Mouse (Mus musculus) spleen, adult 18-20 months (tissue): Measurements from ENCODE around the gene Pex11b.
A peak's percentile ranks its signal among the peaks of the same experiment; 100 is the strongest.
"Not testable (repeated sequence)": the region's sequence is repeated elsewhere in the genome, so short reads cannot be mapped to it uniquely, and the experiment has no call there.

Source experiments
- DNase-seq, 2 experiments: peaks; one replicate each; pipeline ENCODE4 v3.0.0; 2022; ENCODE audit warnings: mixed read lengths in 2 of 2

Pex11b gene

DNA sequence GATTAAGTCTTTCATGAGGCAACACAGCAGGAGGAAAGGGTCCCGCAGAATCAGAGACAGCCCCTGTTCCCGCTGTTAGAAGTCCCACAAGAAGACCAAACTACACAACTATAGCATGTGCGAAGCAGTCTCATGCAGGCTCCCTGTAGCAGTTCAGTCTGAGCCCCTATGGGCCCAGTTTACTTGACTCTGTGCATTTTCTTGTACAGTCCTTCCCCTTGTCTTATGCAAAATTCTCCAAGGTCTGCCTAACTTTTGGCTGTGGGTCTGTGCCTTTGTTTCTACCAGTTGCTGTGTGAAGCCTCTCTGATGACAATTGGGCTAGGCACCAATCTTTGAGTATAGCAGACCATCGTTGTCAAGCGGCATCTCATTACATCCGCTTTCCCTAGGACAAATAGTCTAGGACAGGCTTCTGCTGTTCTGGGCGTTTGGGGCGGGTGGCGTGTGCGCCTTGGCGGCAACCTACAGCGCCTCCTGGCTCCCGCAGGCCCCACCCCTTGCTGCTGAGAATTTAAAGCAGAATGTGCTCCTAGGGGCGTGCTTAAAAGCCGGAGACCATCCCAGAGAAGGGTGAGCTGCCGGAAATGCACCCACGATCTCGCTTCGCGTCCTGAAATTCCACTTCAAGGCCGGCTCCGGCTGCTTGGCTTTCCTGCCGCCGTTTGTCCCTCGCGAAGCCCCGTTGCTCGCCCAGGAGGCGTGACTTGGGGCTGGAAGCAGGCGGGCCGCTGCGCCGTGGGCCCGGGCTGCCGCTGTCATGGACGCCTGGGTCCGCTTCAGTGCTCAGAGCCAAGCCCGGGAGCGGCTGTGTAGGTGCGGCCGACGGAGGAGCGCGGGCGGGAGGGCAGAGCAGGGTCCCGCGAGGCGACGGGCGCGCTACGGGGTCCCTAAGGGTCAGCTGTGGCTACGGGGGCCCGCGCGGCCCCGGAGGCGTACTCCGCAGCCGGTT lies at the start of gene Pex11b, which contains the start of gene Gm42957:
Pex11b (plus strand) TSS at position 449 of the 952 bp plus-strand sequence.
Gm42957 (plus strand) TSS at position 547 of the 952 bp plus-strand sequence.
- DNase-seq = peak; percentile 69 to 77

DNA sequence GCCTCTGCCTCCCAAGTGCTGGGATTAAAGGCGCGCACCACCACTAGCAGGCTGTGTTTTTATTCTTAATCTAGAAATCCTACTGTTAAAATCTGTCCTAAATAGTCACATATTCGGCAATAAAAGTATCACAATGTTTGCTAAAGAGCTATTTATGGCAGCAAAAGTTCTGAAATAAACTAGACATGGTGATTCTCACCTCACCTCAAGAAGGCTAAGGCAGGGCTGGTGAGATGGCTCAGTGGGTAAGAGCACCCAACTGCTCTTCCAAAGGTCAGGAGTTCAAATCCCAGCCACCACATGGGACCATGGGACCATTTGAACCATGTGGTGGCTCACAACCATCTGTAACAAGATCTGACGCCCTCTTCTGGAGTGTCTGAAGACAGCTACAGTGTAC lies 44.5 kb upstream of the Pex11b start:
- DNase-seq = no peak

DNA sequence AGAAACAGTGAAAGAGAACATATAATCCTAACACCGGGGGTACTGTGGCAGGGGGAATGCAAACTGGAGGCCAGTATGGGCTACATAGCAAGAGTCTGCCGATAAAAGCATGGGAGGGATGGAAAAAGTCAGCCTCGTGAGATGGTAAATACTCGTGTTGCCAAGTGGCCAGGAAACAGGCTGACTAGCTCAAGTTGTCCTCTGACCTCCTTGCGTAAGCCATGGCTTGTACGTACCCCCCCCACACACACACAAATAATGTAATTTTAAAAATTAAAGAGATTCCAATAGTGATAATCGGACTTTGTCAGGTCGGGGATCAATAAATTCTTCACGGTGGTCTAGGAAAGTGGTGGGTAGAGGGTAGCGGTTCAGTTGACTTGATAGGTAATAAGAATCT lies 41.8 kb upstream of the Pex11b start:
- no peak for DNase-seq

DNA sequence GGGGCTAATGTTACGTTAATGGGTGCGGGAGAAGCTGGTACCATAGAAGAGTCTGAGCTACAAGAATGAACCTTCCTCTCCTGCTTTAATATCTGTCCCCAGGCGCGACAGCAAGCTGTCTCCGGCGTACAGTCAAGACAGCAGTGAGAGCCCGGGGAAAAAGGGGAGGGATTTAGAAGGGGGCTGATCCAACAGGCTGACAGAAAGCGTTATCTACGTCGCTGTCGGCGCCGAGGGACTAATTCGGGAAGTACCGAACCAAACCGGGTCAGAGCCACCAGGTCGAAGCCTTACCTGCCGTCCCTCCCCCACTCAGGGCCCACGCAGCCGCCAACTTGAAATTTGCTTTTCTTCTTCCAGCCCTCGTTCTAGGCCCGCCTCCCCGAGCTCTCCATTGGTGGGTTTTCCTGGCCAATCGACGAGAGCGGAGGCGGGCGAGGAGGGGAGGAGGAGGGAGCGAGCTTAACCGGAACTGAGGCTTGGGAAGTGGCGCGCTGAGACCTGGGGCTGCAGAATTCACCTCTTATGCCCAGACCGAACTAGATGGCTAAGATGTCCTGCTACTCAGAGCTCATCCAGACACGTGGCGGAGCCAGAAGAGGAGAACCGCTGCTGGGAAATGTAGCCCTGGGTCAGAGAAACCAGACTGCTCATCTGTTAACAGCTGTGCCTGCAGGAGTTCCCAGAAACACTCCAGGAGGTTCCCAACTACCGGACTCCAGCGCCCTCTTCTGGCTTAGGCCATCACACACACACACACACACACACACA lies 41.2 kb upstream of the Pex11b start, which contains the start of gene Polr3gl:
Polr3gl (minus strand) TSS at position 392 of the 771 bp plus-strand sequence.
- DNase-seq = peak; percentile 90 to 92

DNA sequence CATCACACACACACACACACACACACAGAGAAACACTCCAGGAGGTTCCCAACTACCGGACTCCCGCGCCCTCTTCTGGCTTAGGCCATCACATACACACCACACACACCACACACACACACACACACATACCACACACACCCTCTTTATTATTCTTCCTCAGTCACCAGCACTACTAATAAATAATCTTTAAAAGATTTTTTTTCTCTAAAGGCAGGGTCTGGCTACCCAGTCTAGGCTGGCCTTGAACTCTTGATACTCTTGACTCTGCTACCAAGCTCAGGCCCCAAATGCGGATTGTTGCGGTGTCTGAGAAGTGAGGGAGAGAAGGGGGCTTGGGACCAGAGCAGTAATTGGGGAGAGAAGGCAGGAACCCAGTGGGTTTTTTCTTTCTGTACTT lies 40.3 kb upstream of the Pex11b start:
- no peak for DNase-seq

DNA sequence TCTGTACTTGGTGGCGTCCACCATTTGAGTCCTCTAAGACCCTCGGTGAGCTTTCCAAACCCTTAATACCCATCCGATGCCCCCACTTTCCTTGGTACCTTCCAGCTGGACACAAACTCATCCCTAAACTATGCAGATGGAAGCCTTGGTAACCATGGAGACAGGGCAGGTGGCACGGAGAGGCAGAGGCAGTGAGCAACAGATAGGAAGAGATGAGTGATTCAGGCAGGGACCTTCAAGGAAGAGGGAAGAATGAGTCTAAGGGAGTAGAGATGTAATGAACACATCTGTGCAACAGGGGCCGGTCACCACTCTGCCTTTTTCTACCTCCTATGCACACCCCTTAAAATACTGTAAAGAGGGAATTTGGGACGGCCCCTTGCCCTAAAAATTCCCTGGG lies 39.5 kb upstream of the Pex11b start:
- no peak for DNase-seq

DNA sequence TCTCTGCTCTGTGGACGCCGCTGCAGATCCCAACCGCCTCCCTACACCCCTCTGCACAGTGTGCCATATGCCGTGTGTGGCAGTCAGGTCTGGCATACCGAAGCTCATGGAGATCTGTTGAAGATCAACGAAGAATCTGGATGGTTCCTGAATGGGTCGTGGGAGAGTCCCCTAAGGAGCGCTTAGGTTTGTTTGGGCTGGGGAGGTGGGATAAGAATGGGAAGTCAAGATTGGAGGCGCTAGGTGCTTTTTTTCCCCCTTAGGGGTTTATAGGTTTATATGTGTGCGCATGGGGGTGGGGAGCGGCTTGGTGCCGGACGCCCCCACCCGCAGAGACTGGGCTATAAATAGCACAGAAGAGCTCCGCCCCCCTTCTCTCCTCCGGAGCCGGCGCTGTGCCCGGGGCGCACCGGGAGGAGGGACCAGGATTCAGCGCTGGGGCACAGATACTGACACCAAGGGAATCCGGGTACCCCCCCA lies 38.9 kb upstream of the Pex11b start, which contains the start of gene Ankrd34a:
Ankrd34a (plus strand) TSS at position 409 of the 480 bp plus-strand sequence.
- DNase-seq = no peak

DNA sequence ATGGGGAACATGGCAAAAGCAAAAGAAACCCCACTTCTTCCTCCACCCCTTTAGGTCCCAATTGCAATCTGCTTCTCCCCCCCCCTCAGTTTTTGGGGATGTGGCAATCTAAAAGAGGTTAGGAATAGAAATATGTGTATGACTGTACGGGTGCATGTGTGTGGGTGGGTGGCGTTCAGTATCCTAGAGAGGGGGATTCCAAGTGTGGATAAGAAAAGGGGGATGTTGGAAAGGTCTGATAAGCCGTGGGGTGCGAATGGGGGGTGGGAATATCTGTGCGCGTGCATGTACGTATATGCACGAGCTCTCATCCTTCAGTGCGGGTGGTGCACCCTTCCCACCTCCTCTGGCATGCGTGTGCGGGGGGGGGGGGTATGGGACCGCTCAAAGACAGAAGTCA lies 38.3 kb upstream of the Pex11b start:
- no peak for DNase-seq

DNA sequence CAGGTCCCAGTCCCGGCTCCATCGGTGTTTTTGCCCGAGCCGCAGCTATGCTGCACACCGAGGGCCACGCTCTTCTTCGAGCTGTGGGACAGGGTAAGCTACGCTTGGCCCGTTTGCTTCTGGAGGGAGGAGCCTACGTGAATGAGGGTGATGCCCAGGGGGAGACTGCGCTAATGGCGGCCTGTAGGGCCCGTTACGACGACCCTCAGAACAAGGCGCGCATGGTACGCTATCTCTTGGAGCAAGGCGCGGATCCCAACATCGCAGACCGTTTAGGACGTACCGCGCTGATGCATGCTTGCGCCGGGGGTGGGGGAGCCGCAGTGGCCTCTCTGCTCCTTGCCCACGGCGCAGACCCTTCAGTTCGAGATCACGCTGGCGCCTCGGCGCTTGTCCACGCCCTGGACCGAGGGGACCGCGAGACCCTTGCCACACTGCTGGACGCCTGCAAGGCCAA lies 37.7 kb upstream of the Pex11b start:
- no peak for DNase-seq

DNA sequence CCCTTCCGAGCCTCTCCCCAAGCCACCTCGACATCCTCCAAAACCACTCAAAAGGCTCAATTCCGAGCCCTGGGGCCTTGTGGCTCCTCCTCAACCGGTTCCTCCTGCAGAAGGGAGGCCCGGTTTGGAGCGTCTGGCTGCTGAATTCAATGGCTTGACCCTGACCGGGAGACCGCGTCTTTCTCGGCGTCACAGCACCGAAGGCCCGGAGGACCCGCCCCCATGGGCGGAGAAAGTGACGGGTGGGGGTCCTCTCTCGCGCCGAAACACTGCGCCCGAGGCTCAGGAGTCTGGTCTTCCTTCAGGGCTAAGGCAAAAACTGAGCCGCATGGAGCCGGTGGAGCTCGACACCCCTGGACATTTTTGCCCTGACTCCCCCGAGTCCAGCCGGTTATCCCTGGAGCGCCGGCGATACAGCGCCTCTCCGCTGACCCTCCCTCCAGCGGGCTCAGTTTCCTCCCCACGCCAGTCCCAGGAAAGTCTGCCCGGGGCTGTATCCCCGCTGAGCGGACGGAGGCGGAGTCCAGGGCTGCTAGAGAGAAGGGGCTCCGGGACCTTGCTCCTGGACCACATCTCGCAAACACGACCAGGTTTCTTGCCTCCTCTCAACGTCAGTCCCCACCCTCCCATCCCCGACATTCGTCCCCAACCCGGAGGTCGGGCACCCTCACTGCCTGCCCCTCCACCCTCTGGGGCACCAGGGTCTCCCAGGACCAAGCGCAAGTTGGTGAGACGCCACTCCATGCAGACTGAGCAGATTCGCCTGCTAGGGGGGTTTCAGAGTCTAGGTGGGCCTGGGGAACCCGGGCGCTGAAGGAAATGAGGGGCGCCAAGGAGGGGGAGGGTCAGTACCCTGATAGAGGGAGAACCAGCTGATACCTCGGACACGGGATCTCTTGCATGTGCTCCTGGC lies 36.8 kb upstream of the Pex11b start:
- DNase-seq = peak in 1 of 2 experiments; percentile 36

DNA sequence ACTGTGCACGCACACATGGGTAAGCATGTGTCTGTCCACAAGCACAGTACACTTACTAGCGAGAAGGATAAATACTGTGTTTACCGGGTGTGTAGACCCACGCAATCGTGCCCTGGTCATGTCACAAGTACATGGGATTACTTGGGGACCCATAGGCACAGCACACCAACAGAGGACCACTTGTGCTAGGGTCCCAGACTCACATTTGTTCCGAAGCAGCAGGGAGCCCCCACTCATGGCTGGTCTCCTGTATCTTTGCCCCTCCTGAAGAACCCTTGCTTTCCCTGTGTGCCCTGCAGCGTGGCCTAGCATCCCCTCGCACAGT lies 36.1 kb upstream of the Pex11b start:
- DNase-seq = no peak

DNA sequence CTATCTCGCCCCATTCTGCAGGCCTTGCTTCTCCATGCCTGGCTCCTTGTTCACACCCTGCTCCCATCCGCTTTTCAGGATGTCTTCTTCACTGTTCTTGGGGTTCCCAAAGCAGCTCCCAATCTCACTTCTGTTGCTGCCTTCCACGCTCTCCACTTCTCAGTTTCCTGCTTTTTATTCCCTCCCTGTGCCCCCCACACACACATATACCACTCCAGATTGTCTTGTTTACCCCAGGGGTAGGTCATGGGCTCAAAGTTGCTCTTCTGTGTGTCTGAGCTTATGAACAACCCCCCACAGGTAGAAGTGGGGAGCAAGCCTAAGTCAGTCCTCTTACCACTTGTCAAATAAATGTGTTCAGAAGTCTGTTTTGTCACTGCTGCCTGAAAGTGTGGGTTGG lies 35.8 kb upstream of the Pex11b start:
- no peak for DNase-seq

DNA sequence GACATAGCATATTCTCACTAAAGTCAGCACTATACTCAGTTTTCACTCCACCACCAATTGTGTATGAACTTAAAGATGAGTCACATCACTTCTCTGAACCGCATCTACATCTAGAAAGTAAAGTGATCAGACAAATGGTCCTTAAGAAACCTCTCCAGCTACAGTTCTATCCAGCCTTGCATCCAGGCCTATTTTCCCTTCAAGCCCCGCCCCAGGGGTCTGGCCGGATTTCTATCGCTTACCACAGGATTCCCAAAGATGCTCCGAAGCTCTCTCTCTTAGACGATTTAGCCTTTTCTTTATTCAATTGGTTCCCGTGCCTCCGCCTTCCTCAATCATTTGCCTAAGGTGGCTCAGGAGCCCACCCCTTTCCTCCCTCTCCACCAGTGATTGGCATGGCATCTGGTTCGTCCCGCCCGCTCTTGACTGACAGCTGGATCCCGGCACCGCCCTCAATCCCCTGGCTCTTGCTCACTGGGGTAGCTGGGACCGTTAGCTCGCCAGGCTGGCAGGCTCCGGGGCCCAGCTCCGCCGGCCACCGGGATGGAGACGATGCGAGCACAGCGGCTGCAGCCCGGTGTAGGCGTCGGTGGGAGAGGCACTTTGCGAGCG lies 34.4 kb upstream of the Pex11b start, which contains the start of gene Lix1l:
Lix1l (plus strand) TSS at position 511 of the 612 bp plus-strand sequence.
- peak; percentile 75 to 79 for DNase-seq

DNA sequence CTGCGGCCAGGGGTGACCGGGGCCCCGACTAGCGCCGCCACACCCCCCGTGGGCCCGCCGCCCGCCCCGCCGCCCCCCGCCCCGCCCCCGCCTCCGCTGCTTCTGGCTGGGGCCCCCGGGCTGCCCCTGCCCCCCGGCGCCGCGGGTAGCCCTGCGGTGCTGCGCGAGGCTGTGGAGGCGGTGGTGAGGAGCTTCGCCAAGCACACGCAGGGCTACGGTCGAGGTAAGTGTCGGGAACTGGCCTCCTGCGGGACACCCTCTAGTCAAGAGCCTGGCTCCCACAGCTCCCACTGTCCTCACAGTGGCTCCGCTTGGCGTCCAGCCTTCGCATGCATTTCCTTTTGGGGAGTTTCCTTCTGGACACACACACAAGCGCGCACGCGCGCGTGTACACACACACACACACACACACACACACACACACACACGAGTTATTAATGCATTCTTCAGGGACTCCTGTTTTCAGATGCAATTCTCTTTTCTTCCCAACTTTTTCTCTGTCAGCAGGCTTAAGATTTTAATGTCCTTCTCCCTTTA lies 33.9 kb upstream of the Pex11b start:
- peak; percentile 12 to 29 for DNase-seq

DNA sequence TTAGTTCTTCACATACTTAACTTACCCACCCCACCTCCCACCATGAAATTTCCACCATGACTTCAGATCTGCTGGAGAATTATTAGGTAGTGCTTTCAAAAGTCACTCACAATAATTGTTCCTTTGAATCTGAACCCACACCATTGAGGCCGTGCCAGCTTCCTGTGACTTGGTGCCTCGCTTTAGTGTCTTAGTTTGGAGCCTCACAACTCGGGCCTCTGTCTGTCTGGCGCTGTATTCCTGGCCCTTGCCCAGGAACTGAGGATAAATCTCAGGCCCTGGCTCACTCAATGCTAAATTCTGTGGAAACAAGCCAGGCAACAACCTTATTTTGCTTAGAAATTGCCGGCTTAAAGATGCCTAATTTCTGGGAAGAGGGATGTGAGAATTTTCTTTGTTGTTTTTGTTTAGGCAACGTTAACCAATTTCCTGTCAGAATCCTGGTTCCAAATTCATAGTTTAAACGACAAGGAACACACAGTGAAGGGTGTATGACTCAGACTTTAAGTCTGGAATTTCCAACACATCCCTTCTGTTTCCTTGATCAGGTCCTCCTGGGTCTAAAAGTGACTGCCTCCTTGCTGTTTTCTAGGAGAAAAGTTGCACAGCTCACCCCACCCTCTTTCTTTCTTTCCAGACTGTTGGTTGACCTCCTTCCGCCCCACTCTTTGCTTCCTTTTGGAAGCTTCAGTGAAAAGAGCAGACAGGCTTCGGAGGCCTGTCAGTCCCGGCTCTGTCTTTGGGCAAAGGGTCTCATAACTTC lies 33.1 kb upstream of the Pex11b start:
- DNase-seq = no peak

DNA sequence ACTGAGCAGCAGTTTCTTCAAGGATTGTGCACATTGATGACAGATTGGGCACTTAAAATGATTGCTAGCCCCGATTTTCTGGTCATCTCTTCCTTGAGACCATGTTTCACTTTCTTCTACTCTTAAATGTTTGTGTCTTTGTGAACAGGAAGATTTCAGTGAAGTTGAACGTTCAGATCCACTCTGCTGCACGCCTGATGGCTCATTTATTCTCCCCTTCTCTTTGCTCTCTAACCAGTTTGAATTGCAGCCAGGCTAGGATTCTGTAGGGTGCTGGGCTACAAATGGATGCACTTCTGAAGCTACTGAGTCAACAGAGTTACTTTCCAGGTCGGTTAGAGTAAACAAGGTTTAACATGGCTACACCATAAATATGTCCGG lies 32.5 kb upstream of the Pex11b start:
- no peak for DNase-seq

DNA sequence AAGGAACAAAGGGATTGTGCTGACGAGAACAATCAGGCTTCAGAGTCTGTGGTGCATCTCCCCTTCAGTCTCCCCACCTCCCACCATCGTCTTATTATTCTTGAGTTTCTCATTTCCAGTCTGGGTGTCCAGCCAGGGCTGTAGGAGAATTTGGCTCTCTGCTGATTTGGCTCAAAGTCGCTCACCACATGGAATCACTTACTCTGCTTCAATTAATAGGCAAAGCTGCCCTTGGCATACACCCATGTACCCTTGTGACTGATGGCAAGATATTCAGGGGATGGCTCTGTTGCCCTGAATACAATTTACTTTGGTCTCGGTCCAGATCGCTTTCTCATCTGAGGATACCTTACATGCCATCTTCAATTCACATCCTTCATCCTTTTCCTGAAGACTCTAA lies 31.9 kb upstream of the Pex11b start:
- DNase-seq = no peak

DNA sequence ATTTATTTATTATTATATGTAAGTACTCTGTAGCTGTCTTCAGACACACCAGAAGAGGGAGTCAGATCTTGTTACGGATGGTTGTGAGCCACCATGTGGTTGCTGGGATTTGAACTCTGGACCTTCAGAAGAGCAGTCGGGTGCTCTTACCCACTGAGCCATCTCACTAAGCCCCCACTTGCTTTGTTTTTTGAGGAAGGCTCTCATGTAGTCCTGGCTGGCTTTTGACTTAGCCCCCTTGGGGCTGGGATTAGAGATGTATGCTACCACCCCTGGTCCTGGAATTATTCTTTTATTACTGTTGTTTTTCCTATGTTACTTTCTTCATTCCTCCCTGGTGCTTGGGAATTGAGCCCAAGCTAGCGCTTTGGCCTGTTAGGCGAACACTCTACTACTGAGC lies 29.2 kb upstream of the Pex11b start:
- DNase-seq = not testable (repeated sequence)

DNA sequence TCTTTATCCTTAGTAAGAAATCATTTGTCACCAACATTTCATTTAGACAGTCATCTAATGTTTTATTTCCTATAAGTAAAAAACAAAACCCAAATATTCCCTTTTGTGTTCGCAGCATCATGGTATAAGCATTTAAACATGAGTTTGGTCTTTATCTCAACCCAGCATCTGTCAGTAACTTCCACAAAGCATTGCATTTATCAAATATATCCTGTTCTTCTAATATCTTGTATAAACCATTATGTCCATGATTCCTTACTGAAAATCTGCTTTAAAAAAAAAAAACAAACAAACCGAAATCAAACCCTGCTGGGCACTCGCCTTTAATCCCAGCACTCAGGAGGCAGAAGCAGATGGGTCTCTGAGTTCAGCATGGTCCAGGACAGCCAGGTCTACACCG lies 28.6 kb upstream of the Pex11b start:
- DNase-seq = no peak

DNA sequence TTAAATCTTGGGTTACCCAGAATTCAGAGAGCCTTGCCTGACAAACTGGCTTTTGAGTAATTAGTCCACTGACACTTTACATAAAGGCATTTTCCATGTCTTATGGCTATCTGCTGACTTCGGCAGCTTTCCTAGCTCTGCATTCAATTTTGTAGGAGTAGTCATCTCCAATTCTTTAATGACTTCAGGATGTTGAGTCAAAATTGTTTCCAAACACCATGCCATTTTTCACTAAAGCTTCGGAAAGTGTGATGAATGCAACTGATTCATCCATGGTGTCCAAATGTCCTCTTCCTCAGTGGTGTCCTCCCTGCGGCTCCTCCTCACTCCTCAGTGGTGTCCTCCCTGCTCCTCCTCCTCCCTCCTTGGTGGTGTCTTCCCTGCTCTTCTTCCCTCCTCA lies 17.2 kb upstream of the Pex11b start:
- no peak for DNase-seq

DNA sequence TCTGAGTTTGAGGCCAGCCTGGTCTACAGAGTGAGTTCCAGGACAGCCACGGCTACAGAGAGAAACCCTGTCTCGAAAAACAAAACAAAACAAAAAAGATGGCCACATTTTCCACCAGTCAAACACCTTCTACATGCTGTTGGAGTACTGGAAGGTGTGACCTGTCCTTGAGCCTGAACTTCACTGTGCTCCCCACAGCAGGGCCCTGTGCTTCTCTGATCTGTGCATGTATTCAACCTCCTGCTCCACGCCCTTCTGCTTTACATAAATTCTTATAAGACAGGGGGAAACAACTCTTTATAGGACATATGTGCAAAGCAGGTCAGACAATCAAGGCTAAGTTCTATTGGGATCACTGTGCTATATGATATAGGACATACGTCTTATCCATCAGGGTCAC lies 12.0 kb upstream of the Pex11b start:
- no peak for DNase-seq
